ENCODE assay signal across 28 mouse cellular contexts in the genomic region with DNA sequence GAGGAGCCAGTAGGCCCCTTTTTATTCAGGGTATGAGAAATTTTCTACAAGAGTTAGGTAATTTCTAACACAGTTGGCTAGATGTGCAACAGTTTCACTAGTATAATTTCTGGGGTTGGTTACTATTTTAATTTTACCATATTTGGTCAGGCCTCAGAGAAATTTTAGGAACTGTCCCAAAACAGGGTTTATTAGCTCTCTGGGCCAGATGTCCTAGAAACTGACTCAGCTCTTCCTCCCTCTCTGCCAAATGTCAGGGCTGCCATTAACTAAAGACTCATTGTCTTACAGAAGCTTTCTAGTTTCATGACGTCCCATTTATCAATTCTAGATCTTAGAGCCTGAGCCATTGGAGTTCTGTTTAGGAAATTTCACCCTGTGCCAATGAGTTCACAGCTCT.
DNase-seq lines count a peak whose midpoint lies in the region; ATAC-seq and TF ChIP-seq lines count a peak whose summit lies in the region.
"Had no signal": no experiment of that assay in that cellular context is flagged by ENCODE, and none has a peak within 500 bp of the region (broad histone marks: within the 10 kb centered on the region; RNA-seq: fewer than 3 reads in every experiment).

No protein-coding gene starts in this region.

- no peak overlapping the region for H3K9ac ChIP-seq in hindbrain, postnatal 0 days (replicated peaks; ENCODE audit: low read length)
- H3K9ac ChIP-seq: limb, embryonic 13.5 days; liver, embryonic 12.5 days; neural tube, embryonic 15.5 days had no signal

- no peak overlapping the region for H3K27ac ChIP-seq in midbrain, embryonic 10.5 days (replicated peaks)
- H3K27ac ChIP-seq in hindbrain, postnatal 0 days, result no peak overlapping the region
- H3K27ac ChIP-seq: embryonic facial prominence, embryonic 10.5 days; gastrocnemius, adult 2 months; limb, embryonic 13.5 days; liver, embryonic 12.5 days; neural tube, embryonic 15.5 days had no signal

- no peak for TF ChIP-seq CTCF in hindbrain, postnatal 0 days (IDR thresholded peaks at IDR 0.05; ENCODE audit: low read depth)

- H3K4me3 ChIP-seq in midbrain, embryonic 10.5 days, result no peak overlapping the region
- no peak overlapping the region for H3K4me3 ChIP-seq in hindbrain, postnatal 0 days (ENCODE audit: low read length)
- H3K4me3 ChIP-seq: embryonic facial prominence, embryonic 10.5 days; gastrocnemius, adult 2 months; limb, embryonic 13.5 days; liver, embryonic 12.5 days; neural tube, embryonic 15.5 days had no signal

- WGBS in midbrain, embryonic 10.5 days, result 79% methylated on average over 1 of the region's 1 CpGs
- WGBS in hindbrain, postnatal 0 days, result 78% methylated on average over 1 of the region's 1 CpGs

- DNase-seq in frontal cortex, postnatal 25 days (ENCODE audit: low spot score in 2 of 2), result no peak
- DNase-seq in 3T3-L1 (ENCODE audit: low read depth, low spot score), result peak; percentile 17
- peak; percentile 9 for DNase-seq in adipocyte (ENCODE audit: low spot score)
- DNase-seq in brain, adult 2 months (ENCODE audit: low read depth, low spot score), result peak; percentile 12
- no peak for DNase-seq in midbrain, embryonic 10.5 days (ENCODE audit: low spot score)
- no peak for DNase-seq in embryo, embryonic 11 days
- no peak for DNase-seq in hindbrain, postnatal 0 days (ENCODE audit: low spot score)
- DNase-seq: B cell, adult 2 months; cerebellum, adult 11 months; cerebellum, adult 9-11 months; gastrocnemius, adult 2 months; kidney, adult 9 months; kidney, postnatal 14 days; lung, adult 18-20 months; lung, postnatal 10 days; right cerebral cortex, adult 18-20 months; thymus, adult 18-20 months; thymus, postnatal 36 days had no signal

- H3K27me3 ChIP-seq in midbrain, embryonic 10.5 days (ENCODE audit: low read depth, poor library complexity, severe bottlenecking), result no peaks in the 10 kb centered on the region
- H3K27me3 ChIP-seq in hindbrain, postnatal 0 days (ENCODE audit: insufficient read depth, low read length), result no peaks in the 10 kb centered on the region
- H3K27me3 ChIP-seq: CH12.LX; limb, embryonic 13.5 days; liver, embryonic 12.5 days; neural tube, embryonic 15.5 days had no signal

- 0 out of 2 replicates have a peak, but pooled peaks have one; percentile 13 for ATAC-seq in frontal cortex, adult (ENCODE audit: low TSS enrichment)
- no peak for ATAC-seq in hindbrain, postnatal 0 days
- ATAC-seq: activated CD4-positive, CD25-positive, alpha-beta regulatory T cell, adult 4 months; liver, embryonic 12.5 days had no signal

- H3K4me2 ChIP-seq in hindbrain, postnatal 0 days (ENCODE audit: low read depth, low read length), result no peak overlapping the region
- H3K4me2 ChIP-seq: heart, embryonic 11.5 days; limb, embryonic 13.5 days; liver, embryonic 12.5 days; midbrain, embryonic 11.5 days; neural tube, embryonic 15.5 days had no signal

- H3K4me1 ChIP-seq in midbrain, embryonic 10.5 days, result no peaks in the 10 kb centered on the region
- H3K4me1 ChIP-seq in hindbrain, postnatal 0 days (ENCODE audit: insufficient read depth, low read length), result no peaks in the 10 kb centered on the region
- H3K4me1 ChIP-seq: embryonic facial prominence, embryonic 10.5 days; limb, embryonic 13.5 days; liver, embryonic 12.5 days; neural tube, embryonic 15.5 days had no signal

- no peaks in the 10 kb centered on the region for H3K9me3 ChIP-seq in midbrain, embryonic 10.5 days (replicated peaks)
- no peaks in the 10 kb centered on the region for H3K9me3 ChIP-seq in hindbrain, postnatal 0 days (ENCODE audit: low read length)
- H3K9me3 ChIP-seq: embryonic facial prominence, embryonic 10.5 days; G1E; limb, embryonic 13.5 days; liver, embryonic 12.5 days; neural tube, embryonic 15.5 days had no signal

- H3K36me3 ChIP-seq in midbrain, embryonic 10.5 days, result no peaks in the 10 kb centered on the region
- H3K36me3 ChIP-seq in hindbrain, postnatal 0 days (ENCODE audit: insufficient read depth, low read length), result no peaks in the 10 kb centered on the region
- H3K36me3 ChIP-seq: embryonic facial prominence, embryonic 10.5 days; G1E; limb, embryonic 13.5 days; liver, embryonic 12.5 days; neural tube, embryonic 15.5 days had no signal

Comparison
In these comparisons a context has a peak if more than half of its experiments do, and no peak if none do; other contexts are left out.
1. DNase-seq: peak in 3T3-L1 (single experiment), adipocyte (single experiment) and brain, adult 2 months (single experiment); none in frontal cortex, postnatal 25 days (0 of 2), midbrain, embryonic 10.5 days (single experiment), embryo, embryonic 11 days (single experiment) and hindbrain, postnatal 0 days (single experiment).